Mouse (Mus musculus) stomach, embryonic 16.5 days (tissue): Measurements from ENCODE around the gene Ulk4. TPM values are rescaled to one million over a fixed set of nuclear protein-coding genes. Genes with fewer than 3 reads are reported as not detected.

Experiments used
- ATAC-seq: fragments of 200-750 bp; cut with Nextera tagmentation; 2 replicates; pipeline ENCODE4 v1.8.0; 2017; ENCODE audit warnings: moderate number of reproducible peaks, moderate TSS enrichment; ENCODE audit not compliant: insufficient read depth, low FRiP score
- H3K27ac ChIP-seq: fragments of 300-500 bp; sonication (generic); 2 replicates; pipeline ENCODE4 v1.5.1; 2014; ENCODE audit warnings: low read length
- H3K27me3 ChIP-seq: fragments of 300-500 bp; sonication (generic); 2 replicates; pipeline ENCODE4 v1.6.1; 2014; ENCODE audit warnings: low read length, control low read depth, mixed read lengths; ENCODE audit not compliant: control insufficient read depth, insufficient read depth
- H3K36me3 ChIP-seq: fragments of 300-500 bp; sonication (generic); 2 replicates; pipeline ENCODE4 v1.6.1; 2014; ENCODE audit warnings: low read length; ENCODE audit not compliant: control insufficient read depth, insufficient read depth
- H3K4me1 ChIP-seq: fragments of 300-500 bp; sonication (generic); 2 replicates; pipeline ENCODE4 v1.6.1; 2014; ENCODE audit warnings: low read length, control low read depth, mixed read lengths; ENCODE audit not compliant: control insufficient read depth, insufficient read depth
- H3K4me2 ChIP-seq: fragments of 300-500 bp; sonication (generic); 2 replicates; pipeline ENCODE4 v1.6.1; 2014; ENCODE audit warnings: low read depth, low read length, mixed read lengths
- H3K4me3 ChIP-seq: fragments of 300-500 bp; sonication (generic); replicated peaks from 2 replicates; pipeline ENCODE4 v1.5.1; 2014; ENCODE audit warnings: mild to moderate bottlenecking, low read length
- H3K9ac ChIP-seq: fragments of 300-500 bp; sonication (generic); 2 replicates; pipeline ENCODE4 v1.6.1; 2014; ENCODE audit warnings: low read length
- H3K9me3 ChIP-seq: fragments of 300-500 bp; sonication (generic); replicated peaks from 2 replicates; pipeline ENCODE4 v1.6.1; 2016; ENCODE audit warnings: low read length, control low read depth; ENCODE audit not compliant: control insufficient read depth
- WGBS: fragments of 180-500 bp; shearing (Covaris S2); extraction: QIAGEN DNeasy Blood & Tissue Kit; methylation state at CpG from one replicate; pipeline ENCODE4 v1.1.7; 2014; 5-methylcytosine and 5-hydroxymethylcytosine counted together
- polyA plus RNA-seq: library from polyadenylated mRNA; unstranded; fragments of >200 nt; fragmentation: Nextera tagmentation; extraction: Ambion mirVana; gene quantifications from 2 replicates; pipeline ENCODE4 v1.2.1, GENCODE M21; 2015

Gene Ulk4
- polyA plus RNA-seq, 1 experiment from 2014 or later, result 124 TPM

- no peaks in the 10 kb centered on the region for H3K4me1 ChIP-seq
- no peak overlapping the region for H3K9ac ChIP-seq
- 78% methylated on average over 14 of the region's 14 CpGs for WGBS
- no peak overlapping the region for H3K4me3 ChIP-seq
- no peak overlapping the region for H3K27ac ChIP-seq
- ATAC-seq, result no peak
- no peak overlapping the region for H3K4me2 ChIP-seq
- H3K27me3 ChIP-seq, result no peaks in the 10 kb centered on the region
- H3K9me3 ChIP-seq, result no peaks in the 10 kb centered on the region
- no peaks in the 10 kb centered on the region for H3K36me3 ChIP-seq
Observed at GRCm38 (mm10) chr9:121023526-121024264, 253.3 kb downstream of the Ulk4 start.

- no peak for ATAC-seq
Observed at GRCm38 (mm10) chr9:121020360-121020759, 256.6 kb downstream of the Ulk4 start.

DNA sequence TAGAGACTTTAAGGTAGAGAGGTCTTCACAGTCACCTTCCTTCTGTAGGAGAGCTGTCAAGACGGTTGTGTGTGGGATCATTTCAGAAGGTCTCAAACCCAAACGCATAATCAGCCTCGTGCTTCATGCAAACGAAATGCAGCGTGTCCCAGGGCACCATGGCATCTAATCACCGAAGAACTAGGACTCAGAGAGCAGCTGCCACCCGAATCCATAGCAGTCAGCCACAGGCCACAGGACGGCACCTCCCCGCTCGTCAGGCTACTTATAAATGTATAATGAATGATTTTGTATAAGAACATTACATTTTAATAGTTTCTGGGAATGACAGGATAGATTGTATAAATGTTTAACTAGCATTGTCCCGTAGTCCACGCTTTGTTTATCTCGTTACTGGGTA is 257.1 kb downstream of the Ulk4 start:
- H3K4me1 ChIP-seq, result 0 out of 2 replicates have a peak, but pooled peaks cover 4% of the 10 kb centered on the region
- H3K4me3 ChIP-seq, result no peak overlapping the region
- WGBS, result 78% methylated on average over 13 of the region's 13 CpGs
- H3K36me3 ChIP-seq, result no peaks in the 10 kb centered on the region
- H3K4me2 ChIP-seq, result no peak overlapping the region
- no peaks in the 10 kb centered on the region for H3K9me3 ChIP-seq
- no peak overlapping the region for H3K9ac ChIP-seq
- H3K27me3 ChIP-seq, result no peaks in the 10 kb centered on the region
- H3K27ac ChIP-seq, result no peak overlapping the region
- ATAC-seq, result no peak

More at GRCm38 (mm10) chr9:121020360-121020759, 256.6 kb downstream of the Ulk4 start:
- H3K36me3 ChIP-seq, result no peaks in the 10 kb centered on the region
- 80% methylated on average over 11 of the region's 11 CpGs for WGBS
- no peak overlapping the region for H3K27ac ChIP-seq
- no peak overlapping the region for H3K4me2 ChIP-seq
- no peak overlapping the region for H3K4me3 ChIP-seq
- H3K27me3 ChIP-seq, result no peaks in the 10 kb centered on the region
- no peak overlapping the region for H3K9ac ChIP-seq
- no peaks in the 10 kb centered on the region for H3K9me3 ChIP-seq
- H3K4me1 ChIP-seq, result 0 out of 2 replicates have a peak, but pooled peaks cover 4% of the 10 kb centered on the region

DNA sequence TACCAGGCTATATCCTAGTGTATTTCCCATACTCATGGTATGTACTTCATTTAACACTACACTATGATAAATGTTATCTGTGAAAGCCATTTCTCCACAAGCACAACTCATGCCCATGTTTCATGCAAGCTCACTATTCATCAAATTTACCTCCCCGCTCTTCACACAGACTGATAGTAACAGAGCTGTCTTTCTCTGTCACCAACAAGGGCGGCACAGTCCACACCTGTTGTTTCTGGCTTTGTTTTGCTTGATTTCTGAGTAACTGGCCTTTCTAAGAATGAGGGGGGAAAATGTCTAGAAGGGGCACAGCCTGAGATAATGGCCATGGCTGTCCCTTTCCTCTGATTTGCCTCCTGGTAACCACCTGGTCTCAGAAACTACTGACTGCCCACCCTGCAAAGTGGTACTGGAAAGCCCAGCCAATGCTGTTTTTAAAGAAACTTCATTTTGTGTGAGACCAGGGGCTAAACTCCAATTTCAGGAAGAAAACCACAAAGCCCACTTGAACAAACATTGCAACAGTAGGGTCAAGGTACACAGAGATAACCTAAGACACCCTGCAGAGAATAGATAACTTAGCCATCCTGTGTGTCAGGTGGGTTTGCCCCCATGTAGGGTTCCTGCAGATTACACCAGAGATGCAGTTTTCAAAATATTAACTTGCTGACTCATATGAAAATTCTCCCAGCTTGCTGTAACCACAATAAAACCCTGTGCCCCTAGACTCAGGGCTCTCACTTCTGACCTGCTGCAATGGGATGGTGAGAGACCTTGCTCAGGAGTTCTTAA is 258.3 kb downstream of the Ulk4 start:
- no peak overlapping the region for H3K9ac ChIP-seq
- no peak overlapping the region for H3K4me2 ChIP-seq
- no peak overlapping the region for H3K27ac ChIP-seq
- no peaks in the 10 kb centered on the region for H3K9me3 ChIP-seq
- 0 out of 2 replicates have a peak, but pooled peaks cover 4% of the 10 kb centered on the region for H3K4me1 ChIP-seq
- no peak overlapping the region for H3K4me3 ChIP-seq
- no peak for ATAC-seq
- no peaks in the 10 kb centered on the region for H3K36me3 ChIP-seq
- no peaks in the 10 kb centered on the region for H3K27me3 ChIP-seq
- WGBS, result 82% methylated on average over 2 of the region's 2 CpGs

DNA sequence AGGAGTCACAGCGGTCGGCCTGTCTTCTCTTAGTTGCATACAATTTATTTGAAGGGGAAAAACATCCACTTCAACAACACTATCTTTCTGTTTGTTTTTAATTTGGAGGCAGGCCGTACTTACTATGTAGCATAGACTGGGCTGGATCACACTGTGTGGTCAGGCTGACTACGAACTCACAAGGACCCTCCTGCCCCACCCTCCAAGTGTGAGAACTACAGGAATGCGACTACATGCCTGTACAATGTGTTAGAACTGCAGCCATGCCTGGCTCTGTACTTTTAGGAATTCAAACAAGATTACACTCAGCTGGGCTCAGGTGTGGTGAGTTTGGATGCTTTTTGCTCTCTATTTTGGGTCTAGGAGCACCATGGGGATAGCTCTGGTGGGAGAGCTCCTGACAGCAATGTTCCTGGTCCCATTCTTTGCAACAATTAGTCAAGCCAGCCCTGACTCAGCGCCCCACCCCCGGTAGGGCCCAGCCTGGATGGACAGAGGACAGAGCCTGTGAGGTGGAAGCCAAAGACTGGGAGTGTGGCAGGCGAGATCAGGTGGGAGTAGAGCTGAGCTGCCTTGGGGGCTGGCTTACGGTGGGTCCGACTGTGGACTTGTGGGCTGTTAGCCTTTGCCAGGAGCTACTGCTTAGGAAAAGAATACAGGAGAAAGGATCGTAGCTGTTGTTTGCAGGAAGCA is 261.0 kb downstream of the Ulk4 start:
- Histone ChIP-seq H3K9ac (no peak overlapping the region), H3K27me3 (no peaks in the 10 kb centered on the region), H3K36me3 (no peaks in the 10 kb centered on the region), H3K4me1 (0 out of 2 replicates have a peak, but pooled peaks cover 4% of the 10 kb centered on the region), H3K9me3 (no peaks in the 10 kb centered on the region), H3K27ac (no peak overlapping the region), H3K4me2 (no peak overlapping the region), H3K4me3 (no peak overlapping the region)
- WGBS, result 62% methylated on average over 11 of the region's 11 CpGs
- ATAC-seq, result no peak

DNA sequence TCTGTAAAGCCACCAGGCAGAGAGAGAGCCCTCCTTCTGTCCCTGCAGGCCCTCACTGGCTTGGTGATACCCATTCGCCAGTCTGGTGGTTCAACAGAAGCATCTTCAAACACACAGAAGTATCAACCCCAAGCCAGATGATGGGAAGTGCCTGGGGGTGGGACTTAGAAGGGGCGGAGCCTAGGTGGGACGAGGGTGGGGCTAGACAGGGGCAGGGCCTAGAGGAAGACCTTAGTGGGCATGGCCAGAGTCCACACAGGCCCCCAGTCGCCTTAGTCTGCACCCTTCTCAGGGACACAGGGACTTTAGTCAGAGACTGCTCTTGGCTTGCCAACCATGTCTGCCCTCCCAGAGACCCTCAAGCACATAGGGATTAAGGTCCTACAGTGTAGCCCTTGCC is 265.5 kb downstream of the Ulk4 start:
- peak; percentile 13; the same call in 1 of the 2 replicates for ATAC-seq

GRCm38 (mm10) chr9:121010544-121010943 is 266.5 kb downstream of the Ulk4 start:
- 51% methylated on average over 3 of the region's 3 CpGs for WGBS

More for the DNA sequence above, 265.5 kb downstream of the Ulk4 start:
- 44% methylated on average over 4 of the region's 4 CpGs for WGBS
- H3K4me2 ChIP-seq, result no peak overlapping the region
- H3K4me3 ChIP-seq, result no peak overlapping the region
- no peaks in the 10 kb centered on the region for H3K27me3 ChIP-seq
- H3K4me1 ChIP-seq, result peaks cover 4% of the 10 kb centered on the region; the same call in 1 of the 2 replicates
- H3K36me3 ChIP-seq, result no peaks in the 10 kb centered on the region
- no peak overlapping the region for H3K27ac ChIP-seq
- H3K9ac ChIP-seq, result no peak overlapping the region
- no peaks in the 10 kb centered on the region for H3K9me3 ChIP-seq

DNA sequence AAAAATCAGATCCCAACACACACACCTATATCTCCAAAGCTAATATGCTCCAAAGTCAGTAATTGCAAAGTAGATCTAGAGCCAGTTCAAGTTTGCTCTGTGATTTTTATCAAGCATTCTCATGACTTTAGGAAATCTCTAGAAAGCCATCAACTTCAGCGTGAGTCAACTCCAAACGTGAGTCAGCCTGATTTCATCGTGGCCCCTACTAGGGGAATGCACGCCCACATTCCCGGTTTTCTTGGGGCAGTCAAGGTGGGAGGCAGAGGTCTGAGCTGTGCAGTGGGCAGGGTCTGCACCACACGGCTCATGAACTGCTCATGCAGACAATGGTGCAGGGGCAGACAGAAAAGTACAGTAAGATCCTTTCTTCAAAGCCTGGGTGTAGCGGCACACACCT is 271.0 kb downstream of the Ulk4 start:
- H3K4me2 ChIP-seq, result no peak overlapping the region
- ATAC-seq, result no peak
- H3K4me1 ChIP-seq, result peaks cover 13% of the 10 kb centered on the region
- 57% methylated on average over 7 of the region's 7 CpGs for WGBS
- H3K27me3 ChIP-seq, result no peaks in the 10 kb centered on the region
- H3K9ac ChIP-seq, result no peak overlapping the region
- H3K36me3 ChIP-seq, result no peaks in the 10 kb centered on the region
- no peak overlapping the region for H3K4me3 ChIP-seq
- H3K9me3 ChIP-seq, result no peaks in the 10 kb centered on the region
- H3K27ac ChIP-seq, result no peak overlapping the region

More at GRCm38 (mm10) chr9:121010544-121010943, 266.5 kb downstream of the Ulk4 start:
- no peaks in the 10 kb centered on the region for H3K27me3 ChIP-seq
- H3K4me2 ChIP-seq, result no peak overlapping the region
- no peak overlapping the region for H3K4me3 ChIP-seq
- no peaks in the 10 kb centered on the region for H3K36me3 ChIP-seq
- H3K27ac ChIP-seq, result no peak overlapping the region
- no peaks in the 10 kb centered on the region; the same call in 1 of the 2 replicates for H3K4me1 ChIP-seq
- no peak overlapping the region for H3K9ac ChIP-seq
- ATAC-seq, result no peak
- no peaks in the 10 kb centered on the region for H3K9me3 ChIP-seq
